Mouse (Mus musculus) layer of hippocampus, adult 8-10 months (tissue): ENCODE results near the gene Vdac2. TPM values are rescaled to one million over a fixed set of nuclear protein-coding genes. Genes with fewer than 3 reads are reported as not detected.

Experiments used
- DNase-seq, 2 experiments: peaks; one replicate each; pipeline ENCODE4 v3.0.0; 2022; ENCODE audit warnings: low spot score in 2 of 2
- total RNA-seq, 4 experiments: library from RNA; stranded (reverse); gene quantifications; 2 replicates each; pipeline ENCODE4 v1.2.4; 2022

The Vdac2 gene
- total RNA-seq, 4 experiments from 2014 or later = 231 to 244 (median 241) TPM

DNA sequence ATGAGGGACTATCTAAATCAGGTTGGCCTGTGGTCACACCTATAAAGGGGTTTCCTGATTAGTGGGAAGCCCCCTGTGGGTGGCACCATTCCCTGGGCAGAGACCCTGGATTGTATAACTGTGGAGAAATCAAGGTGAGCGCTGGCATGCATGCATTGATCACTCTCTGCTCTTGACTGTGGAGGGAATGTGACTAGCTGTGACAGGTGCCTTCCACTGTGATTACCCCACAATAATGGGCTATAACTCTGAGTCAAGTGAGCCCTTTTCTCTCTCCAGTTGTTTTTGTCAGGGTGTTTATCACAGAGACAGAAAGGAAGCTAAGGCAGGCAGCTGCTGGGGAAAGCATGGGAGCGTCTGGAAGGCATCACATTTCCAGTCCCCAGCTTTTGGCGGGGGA is 8.8 kb upstream of the Vdac2 start:
- DNase-seq = no peak

DNA sequence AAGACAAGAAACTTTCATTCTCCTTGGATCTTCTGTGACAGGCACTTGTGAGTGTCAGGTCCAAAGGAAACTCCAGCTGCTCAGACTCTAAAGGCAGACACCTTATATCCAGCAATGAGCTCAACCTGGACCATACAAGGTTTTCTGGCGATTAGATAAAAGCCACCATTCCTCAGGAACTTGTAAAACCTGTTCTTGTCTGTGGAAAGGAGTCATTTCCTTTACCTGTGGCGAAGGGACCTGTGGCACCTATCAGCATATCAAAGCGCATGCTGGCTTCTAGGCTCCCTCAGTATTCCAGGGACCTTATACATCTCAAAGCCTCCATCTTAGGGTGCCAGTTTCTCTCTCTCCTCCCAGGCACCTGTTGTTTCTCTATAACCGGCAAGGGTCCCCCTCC is 7.6 kb upstream of the Vdac2 start:
- no peak for DNase-seq

DNA sequence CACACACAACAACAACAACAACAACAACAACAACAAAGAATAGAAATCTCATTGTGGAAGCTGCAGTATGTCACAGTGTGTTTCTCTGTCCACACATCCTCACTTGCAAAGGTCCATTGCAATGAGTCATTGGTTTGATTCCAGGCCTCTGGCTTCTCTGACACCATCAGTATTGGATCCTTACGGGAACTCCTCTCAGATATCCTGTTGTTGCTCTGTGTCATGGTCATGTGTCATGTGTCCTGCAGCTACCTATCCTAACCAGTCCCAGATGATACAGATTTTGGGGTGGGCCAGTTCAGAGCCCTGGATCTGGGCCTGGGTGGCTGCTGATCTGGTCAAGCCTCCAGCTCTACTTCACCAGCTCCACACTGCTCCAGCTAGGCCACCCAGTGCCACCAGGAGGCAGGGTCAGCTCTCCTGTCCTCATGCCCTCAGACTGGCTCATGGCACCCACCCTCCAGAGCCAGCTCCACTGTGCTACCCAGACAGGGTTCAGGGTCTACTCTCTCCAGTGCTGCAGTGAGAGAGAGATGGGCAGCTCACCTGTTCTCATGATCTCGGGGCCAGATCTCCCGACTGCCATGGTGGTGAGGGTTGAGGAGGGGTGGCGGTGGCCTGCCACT is 4.0 kb upstream of the Vdac2 start:
- DNase-seq = no peak

DNA sequence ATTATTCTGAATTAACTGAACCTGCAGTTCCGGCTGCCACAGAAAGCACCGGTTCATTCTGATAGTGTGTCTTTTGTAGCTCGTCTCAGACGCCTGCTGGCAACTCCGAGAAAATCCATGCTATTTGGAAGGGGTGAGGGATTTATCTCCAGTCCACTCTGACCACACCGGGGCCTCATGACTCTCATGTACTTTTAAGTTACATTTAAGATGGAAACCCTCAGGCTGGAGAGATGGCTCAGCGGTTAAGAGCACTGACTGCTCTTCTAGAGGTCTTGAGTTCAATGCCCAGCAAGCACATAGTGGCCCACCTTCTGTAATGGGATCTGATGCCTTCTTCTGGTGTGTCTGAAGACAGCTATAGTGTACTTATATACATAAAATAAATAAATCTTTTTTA is 2.7 kb upstream of the Vdac2 start:
- no peak for DNase-seq

DNA sequence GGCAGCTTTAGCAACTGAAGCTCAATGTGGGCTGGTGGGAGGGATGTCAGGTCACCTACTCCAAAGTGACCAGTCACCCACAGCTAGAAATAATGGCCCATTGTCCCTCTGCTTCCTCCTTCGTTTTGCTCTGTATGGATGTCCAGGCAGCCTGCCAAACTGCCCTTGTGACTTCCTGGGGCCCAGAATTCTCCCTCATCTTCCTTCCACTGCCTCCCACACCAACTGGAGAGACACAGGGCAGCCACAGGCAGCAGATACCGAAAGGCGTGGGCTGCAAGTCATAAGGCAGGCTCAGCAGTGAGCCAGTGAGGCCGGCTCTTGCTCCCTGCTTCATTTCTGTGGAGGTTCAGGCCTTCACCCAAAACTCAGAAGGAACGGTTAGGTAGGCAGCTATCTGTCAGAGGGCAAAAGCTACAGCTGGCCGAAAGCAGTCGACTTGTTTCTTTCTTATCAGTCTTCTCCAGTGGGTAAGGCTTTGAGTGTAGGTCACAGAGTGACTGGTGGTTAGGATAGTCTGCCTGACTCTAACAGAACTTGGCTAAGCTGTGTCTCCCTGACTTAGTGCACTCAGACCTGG is 2.2 kb upstream of the Vdac2 start:
- DNase-seq = peak; percentile 79 to 85

DNA sequence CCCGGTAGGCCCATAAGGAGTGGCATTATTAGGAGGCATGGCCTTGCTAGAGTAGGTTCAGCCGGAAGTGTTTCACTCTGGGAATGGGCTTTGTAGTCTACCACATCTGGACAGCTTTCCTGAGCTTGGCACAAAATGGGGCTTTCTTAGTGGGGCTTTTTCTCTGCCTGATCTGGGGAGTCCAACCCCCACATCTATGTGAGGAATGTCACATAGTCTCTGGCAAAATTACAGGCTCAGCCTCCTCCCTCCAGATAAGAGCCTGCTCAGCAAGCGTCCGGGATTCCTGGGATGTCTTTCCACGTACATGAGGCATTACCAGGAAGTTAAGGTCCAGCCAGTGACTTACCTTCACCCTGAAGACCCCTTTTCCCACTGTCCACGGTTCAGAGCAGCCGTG is 1.1 kb upstream of the Vdac2 start:
- no peak for DNase-seq

DNA sequence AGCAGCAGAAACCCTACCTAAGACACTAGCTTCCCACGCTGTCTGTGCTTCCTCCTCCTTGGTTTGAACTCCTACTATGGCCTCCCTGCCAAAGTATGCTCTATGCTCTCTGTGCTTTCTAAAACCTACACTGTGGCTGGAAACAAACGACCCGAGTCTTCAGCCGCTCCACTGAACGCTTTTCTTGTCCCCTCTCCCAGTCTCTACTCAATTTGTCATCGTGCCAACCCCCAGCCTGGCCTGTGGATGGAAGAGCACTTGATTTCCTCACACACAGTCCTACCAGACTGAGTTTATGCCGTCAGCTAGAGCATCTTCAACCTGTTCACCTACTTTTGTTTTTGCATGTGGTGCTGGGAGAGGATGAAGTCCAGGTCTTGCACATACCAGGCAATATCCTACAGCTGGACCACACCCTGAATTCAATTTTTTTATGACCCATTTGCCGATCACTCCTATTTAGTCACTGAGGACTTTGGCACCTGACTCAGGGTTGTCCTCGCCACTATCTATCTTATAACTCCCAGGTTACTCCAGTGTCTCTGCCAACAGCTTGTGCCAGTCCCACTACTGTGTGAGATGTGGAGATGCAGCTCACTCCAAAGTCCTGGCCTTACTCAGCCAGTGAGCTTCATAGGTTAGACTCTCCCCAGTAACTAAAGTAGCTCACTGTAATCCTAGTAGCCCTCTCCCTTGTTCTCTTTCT is 901 bp downstream of the Vdac2 start:
- no peak for DNase-seq

DNA sequence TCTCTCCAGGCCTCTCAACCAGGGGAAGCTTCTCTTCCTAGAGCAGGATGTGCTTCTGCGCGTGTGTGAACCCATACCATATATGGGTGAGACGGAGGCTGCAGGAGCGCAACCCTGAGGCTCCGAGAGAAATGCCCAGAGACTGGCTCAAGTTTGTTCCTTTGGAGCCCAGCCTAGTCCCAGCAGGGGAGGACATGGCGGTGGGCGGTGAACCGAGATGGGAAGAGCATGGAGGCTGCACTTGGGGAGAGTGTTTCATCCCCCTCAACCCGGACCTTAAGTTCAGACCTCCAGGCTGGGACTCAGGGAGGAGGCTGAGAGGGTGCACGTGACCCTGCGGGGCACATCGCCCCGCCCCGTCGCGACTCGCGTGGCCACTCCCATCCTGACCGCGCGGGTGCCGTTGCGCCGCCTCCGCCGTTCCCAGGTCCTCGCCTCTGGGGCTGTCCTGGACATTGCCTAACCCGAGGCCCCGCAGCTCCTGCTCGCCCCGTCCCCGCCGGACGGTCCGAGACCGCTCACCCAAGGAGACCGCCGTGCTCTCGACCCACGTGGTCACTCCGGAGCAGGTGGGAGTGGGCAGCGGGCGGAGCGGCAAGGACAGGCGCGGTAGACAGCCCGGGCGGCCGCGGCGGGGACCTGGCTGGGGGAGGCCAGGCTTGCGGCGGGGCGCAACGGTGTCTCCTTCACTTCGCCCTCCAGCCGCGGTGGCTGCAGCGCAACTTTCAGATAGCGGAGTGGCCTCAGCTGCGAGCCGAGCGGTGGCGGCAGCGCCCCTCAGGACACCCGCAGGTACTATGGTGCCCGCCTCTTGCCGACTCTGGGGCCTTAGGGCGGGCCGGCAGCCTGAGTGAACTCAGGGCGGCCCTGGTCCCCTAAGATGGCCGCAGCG is 6.1 kb downstream of the Vdac2 start:
- peak; percentile 94 to 97 for DNase-seq

DNA sequence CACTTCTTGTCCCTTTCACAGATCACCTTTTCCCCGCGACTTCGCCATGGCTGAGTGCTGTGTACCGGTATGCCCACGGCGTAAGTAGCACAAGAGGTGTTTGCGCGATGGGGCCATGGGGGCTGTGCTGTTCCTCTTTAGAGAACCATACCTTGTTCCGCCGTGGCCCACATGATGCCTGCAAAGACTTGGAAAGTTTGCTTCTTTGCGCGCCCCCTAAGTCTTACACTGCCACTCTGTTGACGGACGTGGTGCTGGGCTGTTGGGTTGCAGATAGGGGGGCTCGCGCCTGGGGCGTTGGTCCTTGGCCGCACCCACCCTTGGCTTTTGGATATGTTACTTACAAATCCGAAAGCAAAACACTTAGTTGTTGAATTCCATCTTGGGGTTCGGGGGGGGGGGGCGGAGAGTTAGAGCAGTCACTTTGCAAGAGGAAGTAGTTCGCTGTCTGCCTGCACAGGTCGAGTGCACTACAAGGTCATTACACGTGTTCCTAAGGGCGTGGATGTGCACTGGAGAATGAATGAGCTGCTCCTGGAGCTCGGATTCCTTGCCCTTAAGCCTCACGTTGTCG is 6.9 kb downstream of the Vdac2 start:
- DNase-seq = no peak

DNA sequence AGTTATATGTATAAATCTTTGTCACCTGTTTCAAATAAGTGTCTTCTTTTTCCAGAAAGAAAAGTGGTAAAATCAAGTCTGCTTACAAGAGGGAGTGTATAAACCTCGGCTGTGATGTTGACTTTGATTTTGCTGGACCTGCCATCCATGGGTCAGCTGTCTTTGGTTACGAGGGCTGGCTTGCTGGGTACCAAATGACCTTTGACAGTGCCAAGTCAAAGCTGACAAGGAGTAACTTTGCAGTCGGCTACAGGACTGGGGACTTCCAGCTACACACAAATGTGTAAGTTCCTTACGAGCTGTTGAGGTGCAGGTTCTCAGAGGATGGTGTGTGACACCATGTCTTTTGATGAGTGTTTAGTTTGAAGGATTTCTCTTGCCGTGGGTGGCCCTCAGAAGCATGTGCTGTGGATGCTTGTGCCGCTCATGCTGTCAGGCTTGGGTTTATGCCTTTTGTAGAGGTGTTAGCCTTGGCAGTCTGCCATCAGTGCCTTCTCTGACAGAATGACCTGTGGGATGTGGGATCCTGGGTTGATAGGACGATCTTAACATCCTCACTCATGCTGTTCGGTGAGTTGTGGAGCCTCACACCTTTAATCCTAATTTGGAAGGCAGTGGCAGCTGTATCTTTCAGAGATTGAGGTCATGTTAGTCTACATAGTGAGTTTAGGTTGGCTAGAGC is 13.4 kb downstream of the Vdac2 start:
- no peak for DNase-seq

DNA sequence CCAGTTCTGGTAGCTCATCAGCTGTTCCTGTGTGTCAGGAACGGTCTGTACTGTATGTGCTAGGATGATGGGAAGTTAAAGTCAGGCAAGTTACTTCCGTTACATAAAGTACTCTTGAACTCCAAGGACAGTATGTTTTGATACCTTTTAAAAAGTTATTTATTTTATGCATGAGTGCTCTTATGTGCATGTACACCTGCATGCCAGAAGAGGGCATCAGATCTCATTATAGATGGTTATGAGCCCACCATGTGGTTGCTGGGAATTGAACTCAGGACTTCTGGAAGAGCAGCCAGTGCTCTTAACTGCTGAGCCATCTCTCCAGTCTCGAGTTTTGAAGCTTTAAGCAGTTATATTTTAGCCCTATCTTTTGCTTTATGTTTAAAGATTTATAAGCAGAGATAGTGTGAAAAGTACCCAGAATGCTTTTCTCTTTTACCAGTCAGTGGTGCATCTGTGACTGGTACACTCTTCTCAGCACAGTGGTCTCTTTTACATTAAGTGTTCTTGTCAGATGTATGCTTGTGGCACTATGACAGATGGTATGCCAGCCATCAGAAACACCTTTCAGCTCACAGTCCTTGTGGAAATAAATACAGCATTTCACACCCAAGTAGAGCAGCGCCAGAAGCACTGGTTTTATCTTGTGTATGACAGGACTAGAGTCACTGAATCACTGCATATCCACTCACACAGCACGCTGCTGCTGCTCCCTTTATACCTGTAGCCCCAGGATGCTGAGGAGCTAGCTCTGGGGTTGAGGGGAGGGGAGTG is 17.0 kb downstream of the Vdac2 start:
- no peak for DNase-seq

DNA sequence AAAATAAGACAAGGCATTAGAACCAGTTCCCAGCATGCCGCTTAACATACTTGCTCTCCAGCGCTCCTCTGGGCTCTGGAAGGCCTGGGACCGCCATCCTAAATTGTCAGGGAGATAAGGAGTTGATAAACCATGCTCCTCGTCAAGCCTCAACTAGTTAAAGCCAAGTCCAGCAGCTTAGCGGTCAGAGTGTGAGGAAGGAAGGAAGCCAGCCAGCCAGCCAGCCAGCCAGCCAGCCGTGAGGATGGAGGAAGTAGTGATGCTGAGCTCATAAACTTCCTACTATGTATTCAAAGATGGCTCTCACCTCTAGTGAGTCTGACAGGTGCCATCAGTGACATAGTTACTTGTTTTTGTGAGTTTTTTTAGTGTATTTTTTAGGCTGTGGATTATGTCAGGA is 18.2 kb downstream of the Vdac2 start:
- no peak for DNase-seq

DNA sequence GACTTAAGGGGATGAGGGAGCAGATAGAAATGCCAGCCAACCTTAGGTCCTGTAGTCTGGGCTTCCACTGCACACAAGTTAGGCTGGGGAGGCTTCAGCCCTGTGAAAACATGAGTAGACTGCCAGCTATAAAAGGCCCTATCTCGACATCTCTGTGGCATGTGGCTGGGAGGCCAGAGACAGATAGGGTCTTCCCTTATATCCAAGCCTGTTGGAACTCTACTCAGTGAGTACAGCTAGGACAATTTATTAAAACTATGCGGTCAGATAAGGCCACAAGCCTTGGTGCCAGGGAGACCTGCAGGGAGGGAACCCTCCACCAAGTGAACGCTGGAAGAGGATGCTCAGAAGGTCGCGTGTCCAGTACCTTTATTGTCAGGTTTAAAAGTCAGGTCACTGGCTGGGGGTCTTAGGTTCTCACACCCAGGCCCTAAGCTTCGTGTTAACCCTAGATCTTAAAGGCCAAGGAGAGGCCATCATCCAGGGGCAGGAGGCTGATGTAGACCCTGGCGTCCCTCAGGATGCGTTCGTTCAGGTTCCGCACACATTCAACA is 21.9 kb downstream of the Vdac2 start:
- no peak for DNase-seq

DNA sequence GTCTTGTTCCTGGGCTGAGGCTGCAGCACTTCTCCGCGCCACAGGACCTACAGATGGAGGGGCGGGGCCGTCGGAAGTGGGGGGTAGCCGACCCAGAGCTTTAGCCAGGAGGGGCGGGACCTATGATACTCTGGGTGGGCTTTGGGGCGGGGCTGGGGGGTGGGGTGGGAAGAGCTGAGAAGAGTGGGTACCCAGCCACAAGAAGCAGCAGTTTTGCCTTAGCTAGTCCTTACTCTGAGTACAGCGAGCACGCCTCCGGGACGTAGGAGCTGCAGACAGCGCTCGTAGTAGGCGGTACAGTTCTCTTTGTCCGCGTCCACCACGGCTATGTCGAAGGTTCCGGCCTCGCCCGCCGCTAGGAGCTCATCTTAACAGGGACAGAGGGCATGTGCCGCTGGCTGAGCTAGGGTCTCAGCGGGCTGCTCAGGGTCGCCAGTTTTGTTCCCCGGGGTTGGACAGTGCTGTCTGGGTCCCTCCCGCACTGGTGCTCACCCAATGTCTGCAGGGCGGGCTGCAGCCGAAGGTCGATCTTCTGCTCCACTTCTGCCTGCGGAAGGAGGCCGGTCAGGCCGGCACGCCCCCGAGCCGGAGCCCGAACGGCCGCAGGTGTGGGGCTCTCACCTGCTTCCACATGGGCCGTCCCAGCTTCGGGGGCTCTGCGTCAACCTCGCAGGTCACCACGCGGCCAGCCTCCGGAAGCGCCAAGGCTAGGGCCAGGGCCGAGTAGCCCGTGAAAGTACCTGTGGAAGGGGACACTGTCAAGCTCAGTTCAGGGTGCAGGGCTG is 22.5 kb downstream of the Vdac2 start:
- no peak for DNase-seq

DNA sequence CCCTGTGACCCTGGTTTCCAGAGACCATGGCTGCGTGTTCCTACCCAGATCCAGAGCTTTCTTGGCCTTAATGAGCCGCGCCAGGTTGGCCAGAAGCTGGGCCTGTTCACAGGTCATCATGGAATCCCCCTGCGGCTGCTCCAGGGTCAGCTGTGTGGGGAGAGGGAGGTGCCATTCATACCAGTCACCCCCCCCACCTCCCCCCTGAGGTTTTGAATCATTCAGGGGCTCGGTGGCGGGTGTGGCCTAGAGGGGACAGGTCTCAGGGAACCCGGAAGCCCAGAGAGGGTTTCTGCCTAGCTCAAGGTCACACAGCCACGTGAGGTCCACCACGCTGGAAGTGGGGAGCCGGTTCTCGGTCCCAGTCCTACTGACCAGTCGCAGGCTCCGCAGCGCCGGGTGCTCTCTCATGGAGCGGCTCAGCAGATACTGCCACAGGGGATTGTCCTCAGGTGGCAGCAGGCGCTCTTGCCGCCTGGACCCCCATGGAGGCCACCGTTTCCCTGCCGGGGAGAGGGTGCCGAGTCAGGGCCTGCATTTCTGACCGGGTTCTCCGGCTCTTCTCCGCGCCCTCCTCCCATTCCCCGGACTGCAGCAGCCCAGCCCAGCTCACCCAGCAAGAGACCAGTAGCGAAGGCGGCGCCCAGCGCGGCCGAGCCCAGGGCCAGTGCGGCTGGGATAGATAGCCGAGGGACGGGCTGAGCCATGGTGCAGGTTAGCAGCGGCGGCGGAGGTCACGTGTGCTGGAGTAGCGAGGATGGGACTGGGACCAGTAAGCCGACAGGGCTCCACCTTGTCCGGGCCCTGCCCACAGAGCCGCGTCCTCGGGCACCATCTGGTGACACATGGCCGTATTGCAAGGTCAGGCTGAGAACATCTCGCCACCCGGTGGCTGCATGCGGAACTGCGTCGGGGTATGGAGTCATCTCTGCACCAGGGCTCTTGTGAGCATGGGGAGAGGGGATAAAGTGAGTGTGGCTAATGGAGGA is 23.4 kb downstream of the Vdac2 start, which contains the start of gene Comtd1:
Gene Comtd1, minus strand, starts transcription at position 812 of the 989 bp plus-strand sequence.
- peak; percentile 94 to 97 for DNase-seq

DNA sequence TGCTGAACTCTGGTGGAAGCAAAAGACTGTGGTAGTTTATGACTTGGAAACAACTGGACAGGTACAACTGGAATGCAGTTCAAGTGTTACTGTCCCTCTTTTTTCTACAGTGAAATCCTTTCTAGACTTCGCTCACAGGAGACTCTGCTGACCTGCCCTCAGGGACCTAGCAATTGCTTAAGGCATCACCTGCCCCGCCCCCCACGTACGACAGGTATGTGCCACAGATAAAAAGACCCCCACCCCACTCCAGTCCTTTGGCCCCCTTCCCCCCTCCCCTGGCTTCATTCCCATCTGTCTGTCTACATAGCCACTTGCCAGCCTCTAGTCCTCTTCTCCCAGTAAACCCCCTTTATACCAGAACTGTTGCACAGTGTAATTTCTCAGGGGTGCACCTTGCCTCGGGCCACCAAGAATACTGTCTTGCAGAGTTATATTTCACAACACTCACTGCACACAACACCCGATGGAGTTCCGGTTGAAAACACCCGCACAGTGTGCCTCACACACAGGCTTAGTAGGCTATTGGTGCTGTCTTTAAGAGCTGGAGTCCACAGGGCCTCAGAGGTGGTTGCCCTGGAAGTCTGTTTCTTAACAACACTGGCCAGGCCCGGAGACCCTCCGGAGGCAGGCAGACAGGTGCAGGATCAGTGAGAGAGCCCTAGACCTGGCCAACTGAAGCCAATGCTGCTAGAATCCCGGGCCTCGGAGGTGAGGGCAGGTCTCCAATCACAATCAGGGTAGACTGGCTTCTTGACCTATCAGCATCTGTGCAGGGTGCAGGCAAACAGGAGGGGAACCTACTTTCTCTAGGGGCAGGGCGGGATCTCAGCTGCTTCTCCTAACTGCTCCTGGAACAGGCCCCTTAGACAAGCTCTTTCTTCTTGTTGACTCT is 24.7 kb downstream of the Vdac2 start:
- DNase-seq = no peak
